Mouse (Mus musculus) ovary, postnatal 36 days (tissue): ENCODE data around the gene 4930564D02Rik.
A peak's percentile ranks its signal among the peaks of the same experiment; 100 is the strongest.

Source experiments
- DNase-seq: peaks from one replicate; pipeline ENCODE4 v3.0.0; 2022; ENCODE audit warnings: low spot score, mixed read lengths

4930564D02Rik gene

GRCm38 (mm10) chr3:105113859-105114258, 47.2 kb downstream of the 4930564D02Rik start:
- no peak for DNase-seq

GRCm38 (mm10) chr3:105114269-105114668, 47.6 kb downstream of the 4930564D02Rik start:
- DNase-seq: peak; percentile 75

DNA sequence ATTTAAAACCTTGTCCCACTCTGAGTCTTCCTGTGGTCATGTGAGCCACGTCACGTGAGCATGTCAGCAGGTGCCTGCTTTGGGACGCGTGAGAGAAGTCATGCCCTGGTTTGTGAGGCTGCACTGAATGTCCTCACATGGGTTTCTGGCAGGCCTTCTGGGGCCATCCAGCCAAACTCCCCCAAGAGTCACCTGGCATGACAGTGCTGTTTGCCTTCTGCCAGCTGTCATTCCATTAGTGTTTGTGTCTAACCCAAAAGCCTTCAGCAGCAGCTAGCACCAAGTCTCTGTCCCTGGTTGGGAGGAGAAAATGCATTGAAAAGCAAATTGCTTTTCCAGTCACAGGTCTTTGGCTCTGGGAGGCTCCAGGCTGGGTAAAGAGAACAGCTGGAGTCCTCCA, 50.0 kb downstream of the 4930564D02Rik start:
- DNase-seq: no peak

- no peak for DNase-seq
Measured at GRCm38 (mm10) chr3:105123776-105124175, 57.1 kb downstream of the 4930564D02Rik start.

DNA sequence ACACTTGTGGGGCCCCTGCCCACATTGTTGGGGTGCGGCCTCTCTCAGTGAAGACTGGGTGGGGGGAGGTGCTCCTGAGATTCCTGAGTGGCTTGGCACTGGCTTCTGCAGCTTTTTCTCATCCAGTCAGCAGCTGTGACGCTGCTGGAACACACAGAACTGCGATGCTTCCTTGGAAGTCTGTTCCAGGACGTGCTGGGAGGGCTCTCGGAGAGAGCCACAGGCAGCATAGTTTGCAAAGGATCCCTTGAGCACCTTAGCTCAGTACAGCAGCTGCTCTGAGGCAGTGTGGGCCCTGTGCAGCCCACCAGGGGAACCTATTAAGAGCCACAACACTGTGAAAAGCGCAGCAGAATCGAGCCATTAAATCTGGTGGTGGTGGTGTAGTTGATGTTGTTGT, 61.2 kb downstream of the 4930564D02Rik start:
- no peak for DNase-seq
